Mouse (Mus musculus) embryonic facial prominence, embryonic 12.5 days (tissue): ENCODE data around the gene Zfp518b. TPM values are rescaled to one million over a fixed set of nuclear protein-coding genes. Genes with fewer than 3 reads are reported as not detected.

Experiments used
- ATAC-seq: fragments of 200-750 bp; cut with Nextera tagmentation; 2 replicates; pipeline ENCODE4 v1.8.0; 2017; ENCODE audit not compliant: insufficient number of reproducible peaks, insufficient read depth, low FRiP score, low TSS enrichment
- H3K27ac ChIP-seq: fragments of 300-500 bp; sonication (generic); 2 replicates; pipeline ENCODE4 v1.5.1; 2016; ENCODE audit warnings: mild to moderate bottlenecking
- H3K27me3 ChIP-seq: fragments of 300-500 bp; sonication (generic); 2 replicates; pipeline ENCODE4 v1.6.1; 2016; ENCODE audit warnings: mild to moderate bottlenecking, moderate library complexity
- H3K36me3 ChIP-seq: fragments of 300-500 bp; sonication (generic); 2 replicates; pipeline ENCODE4 v1.6.1; 2016; ENCODE audit warnings: mild to moderate bottlenecking
- H3K4me1 ChIP-seq: fragments of 300-500 bp; sonication (generic); 2 replicates; pipeline ENCODE4 v1.6.1; 2016
- H3K4me2 ChIP-seq: fragments of 300-500 bp; sonication (generic); replicated peaks from 2 replicates; pipeline ENCODE4 v1.6.1; 2016; ENCODE audit warnings: mild to moderate bottlenecking, moderate library complexity
- H3K4me3 ChIP-seq: fragments of 300-500 bp; sonication (generic); 2 replicates; pipeline ENCODE4 v1.5.1; 2016; ENCODE audit warnings: mild to moderate bottlenecking
- H3K9ac ChIP-seq: fragments of 300-500 bp; sonication (generic); 2 replicates; pipeline ENCODE4 v1.6.1; 2016; ENCODE audit warnings: mild to moderate bottlenecking, moderate library complexity
- H3K9me3 ChIP-seq: fragments of 300-500 bp; sonication (generic); 2 replicates; pipeline ENCODE4 v1.6.1; 2016; ENCODE audit warnings: mild to moderate bottlenecking, moderate library complexity
- WGBS: fragments of 180-500 bp; shearing (Covaris S2); methylation state at CpG from one replicate; pipeline ENCODE4 v1.1.7; 2016; 5-methylcytosine and 5-hydroxymethylcytosine counted together
- polyA plus RNA-seq: library from polyadenylated mRNA; unstranded; fragments of >200 nt; fragmentation: Nextera tagmentation; extraction: Ambion mirVana; gene quantifications from 2 replicates; pipeline ENCODE4 v1.2.1, GENCODE M21; 2016

Zfp518b gene
- polyA plus RNA-seq, 1 experiment from 2014 or later: 36.7 TPM

- H3K4me1 ChIP-seq: no peaks in the 10 kb centered on the region
- no peaks in the 10 kb centered on the region for H3K36me3 ChIP-seq
- no peaks in the 10 kb centered on the region for H3K27me3 ChIP-seq
- H3K4me3 ChIP-seq: no peak overlapping the region
- no peaks in the 10 kb centered on the region for H3K9me3 ChIP-seq
- no peak overlapping the region for H3K9ac ChIP-seq
- H3K4me2 ChIP-seq: no peak overlapping the region
- no peak overlapping the region for H3K27ac ChIP-seq
- ATAC-seq: no peak
- WGBS: 48% methylated on average over 2 of the region's 2 CpGs
Observed at GRCm38 (mm10) chr5:38628023-38628422, 56.6 kb downstream of the Zfp518b start.

GRCm38 (mm10) chr5:38626883-38627282 is 57.7 kb downstream of the Zfp518b start:
- H3K9me3 ChIP-seq: no peaks in the 10 kb centered on the region
- ATAC-seq: no peak
- H3K27ac ChIP-seq: no peak overlapping the region
- no peak overlapping the region for H3K9ac ChIP-seq
- no peaks in the 10 kb centered on the region for H3K4me1 ChIP-seq
- WGBS: 29% methylated on average over 3 of the region's 3 CpGs
- H3K36me3 ChIP-seq: no peaks in the 10 kb centered on the region
- no peak overlapping the region for H3K4me3 ChIP-seq
- no peaks in the 10 kb centered on the region for H3K27me3 ChIP-seq
- no peak overlapping the region for H3K4me2 ChIP-seq

GRCm38 (mm10) chr5:38620783-38621182 is 63.8 kb downstream of the Zfp518b start:
- no peaks in the 10 kb centered on the region for H3K27me3 ChIP-seq

GRCm38 (mm10) chr5:38618908-38619307 is 65.7 kb downstream of the Zfp518b start:
- no peaks in the 10 kb centered on the region for H3K36me3 ChIP-seq
- H3K27ac ChIP-seq: 0 out of 2 replicates have a peak overlapping the region, but pooled peaks have one; percentile 30
- no peaks in the 10 kb centered on the region for H3K9me3 ChIP-seq
- no peaks in the 10 kb centered on the region for H3K27me3 ChIP-seq
- no peak overlapping the region for H3K4me2 ChIP-seq
- ATAC-seq: no peak
- H3K4me3 ChIP-seq: no peak overlapping the region
- WGBS: 16% methylated on average over 3 of the region's 3 CpGs
- H3K4me1 ChIP-seq: 0 out of 2 replicates have a peak, but pooled peaks cover 8% of the 10 kb centered on the region
- H3K9ac ChIP-seq: no peak overlapping the region

More at GRCm38 (mm10) chr5:38620783-38621182, 63.8 kb downstream of the Zfp518b start:
- no peak overlapping the region for H3K4me2 ChIP-seq
- no peaks in the 10 kb centered on the region for H3K36me3 ChIP-seq
- no peak for ATAC-seq
- H3K9me3 ChIP-seq: no peaks in the 10 kb centered on the region
- H3K27ac ChIP-seq: no peak overlapping the region
- WGBS: 12% methylated on average over 5 of the region's 5 CpGs
- no peak overlapping the region for H3K9ac ChIP-seq
- no peak overlapping the region for H3K4me3 ChIP-seq
- 0 out of 2 replicates have a peak, but pooled peaks cover 8% of the 10 kb centered on the region for H3K4me1 ChIP-seq

Other genes with a start within 250 kb of the Zfp518b start
- 0.72 and 0.81 TPM in 2 replicates for gene Slc2a9, start 181.7 kb downstream of the Zfp518b start, polyA plus RNA-seq
- 218 and 219 TPM in 2 replicates for gene Wdr1, start 121.6 kb downstream of the Zfp518b start, polyA plus RNA-seq
- 0.13 TPM in 2 replicates for gene Clnk, start 192.0 kb upstream of the Zfp518b start, polyA plus RNA-seq